Mouse (Mus musculus) layer of hippocampus, adult 2 months (tissue): ENCODE data around the gene Ryr2. TPM values are rescaled to one million over a fixed set of nuclear protein-coding genes. Genes with fewer than 3 reads are reported as not detected.
A peak's percentile ranks its signal among the peaks of the same experiment; 100 is the strongest.

Experiments
- DNase-seq, 2 experiments: peaks; one replicate each; pipeline ENCODE4 v3.0.0; 2022; ENCODE audit warnings: low spot score in 2 of 2
- H3K27ac ChIP-seq: fragments of 200-600 bp; 2 replicates; pipeline ENCODE4 v1.8.1; 2022
- H3K4me3 ChIP-seq: fragments of 200-600 bp; 2 replicates; pipeline ENCODE4 v1.8.1; 2022; ENCODE audit warnings: mild to moderate bottlenecking
- CTCF ChIP-seq: fragments of 200-600 bp; conservative IDR thresholded peaks from 2 replicates; pipeline ENCODE4 v1.8.1; 2022; ENCODE audit warnings: antibody characterized with exemption, mild to moderate bottlenecking, moderate library complexity
- total RNA-seq, 2 experiments: library from RNA; stranded (reverse); gene quantifications; 2 replicates each; pipeline ENCODE4 v1.2.3; 2021

The Ryr2 gene
- total RNA-seq, 2 experiments from 2014 or later, result 251 to 264 TPM

- DNase-seq, result no peak
- TF ChIP-seq CTCF, result no peak
- Histone ChIP-seq H3K4me3 (no peak overlapping the region), H3K27ac (peak overlapping the region; percentile 78)
Observed at GRCm38 (mm10) chr13:12083443-12084111, 23.2 kb downstream of the Ryr2 start.

- H3K27ac ChIP-seq, result peak overlapping the region; percentile 33; the same call in 1 of the 2 replicates
- H3K4me3 ChIP-seq, result no peak overlapping the region
- no peak for DNase-seq
- TF ChIP-seq CTCF, result no peak
Observed at GRCm38 (mm10) chr13:12080590-12080989, 26.2 kb downstream of the Ryr2 start.

DNA sequence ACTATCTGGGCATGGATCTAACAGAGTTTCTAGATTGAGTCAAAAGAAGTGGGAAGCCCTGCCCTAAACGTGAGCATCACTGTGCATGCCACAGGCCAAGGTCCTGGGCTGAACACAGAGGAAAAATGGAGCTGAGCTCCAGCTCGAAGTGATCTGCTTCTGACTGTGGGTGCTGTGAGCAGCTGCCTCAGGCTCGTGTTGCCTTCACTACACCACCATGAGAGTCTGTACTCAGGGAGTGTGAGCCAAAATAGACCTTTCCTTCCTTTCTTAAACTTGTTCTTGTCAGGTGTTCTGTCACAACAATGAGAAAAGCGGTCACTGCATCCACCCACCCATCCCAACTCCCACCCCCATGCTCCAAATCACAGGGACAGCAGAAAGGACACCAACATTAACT, 27.2 kb downstream of the Ryr2 start:
- H3K27ac ChIP-seq, result peak overlapping the region; percentile 33; the same call in 1 of the 2 replicates

DNA sequence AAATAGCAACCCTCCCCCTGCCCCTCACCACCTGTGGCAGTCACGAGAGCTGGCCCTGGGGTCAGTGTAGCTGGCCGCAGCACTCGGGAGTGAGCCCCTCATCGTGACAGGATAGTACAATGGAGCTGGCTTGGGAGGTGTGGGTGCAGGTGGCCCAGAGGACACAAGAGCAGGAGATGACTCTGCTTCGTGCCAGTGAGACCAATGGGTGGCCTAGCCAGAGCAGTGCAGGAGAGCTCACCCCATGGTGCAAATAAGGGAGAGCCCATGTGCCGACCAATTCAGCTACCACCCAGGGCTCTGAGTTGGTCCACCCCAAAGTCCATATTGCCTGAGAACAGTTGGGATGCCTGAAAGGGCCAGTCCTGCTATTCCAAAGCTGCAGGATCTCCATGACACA, 31.8 kb downstream of the Ryr2 start:
- Histone ChIP-seq H3K4me3 (no peak overlapping the region), H3K27ac (no peak overlapping the region)
- TF ChIP-seq CTCF, result no peak
- no peak for DNase-seq

More for the DNA sequence above, 27.2 kb downstream of the Ryr2 start:
- no peak overlapping the region for H3K4me3 ChIP-seq
- no peak for TF ChIP-seq CTCF
- DNase-seq, result no peak

DNA sequence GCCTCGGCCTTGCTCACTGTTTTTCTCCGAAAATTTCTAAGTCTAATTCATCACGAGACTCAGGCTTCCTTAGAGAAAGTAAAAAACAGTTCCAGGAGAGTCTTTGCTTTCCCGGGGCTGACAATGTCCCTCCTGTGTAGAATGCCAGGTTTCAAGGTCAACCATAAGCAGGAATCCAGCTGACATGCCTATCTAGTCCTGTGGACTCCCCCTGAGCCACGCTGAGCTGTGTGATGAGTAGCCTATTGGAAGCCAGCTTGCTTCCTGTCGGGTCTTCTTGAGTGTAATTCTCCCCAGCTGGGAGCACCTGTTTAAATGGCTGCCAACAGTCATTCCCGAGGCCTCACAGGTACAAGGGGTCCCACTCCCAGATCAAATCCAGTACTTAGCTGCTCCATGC, 34.2 kb downstream of the Ryr2 start:
- TF ChIP-seq CTCF, result no peak
- no peak overlapping the region for H3K4me3 ChIP-seq
- peak overlapping the region; percentile 32 for H3K27ac ChIP-seq
- no peak for DNase-seq

- Histone ChIP-seq H3K4me3 (no peak overlapping the region), H3K27ac (peak overlapping the region; percentile 32; the same call in 1 of the 2 replicates)
- no peak for DNase-seq
- TF ChIP-seq CTCF, result no peak
Observed at GRCm38 (mm10) chr13:12072112-12072511, 34.6 kb downstream of the Ryr2 start.

GRCm38 (mm10) chr13:12070157-12071129, 36.3 kb downstream of the Ryr2 start:
- TF ChIP-seq CTCF, result peak; percentile 32
- no peak for DNase-seq
- H3K27ac ChIP-seq, result 0 out of 2 replicates have a peak overlapping the region, but pooled peaks have one; percentile 15

DNA sequence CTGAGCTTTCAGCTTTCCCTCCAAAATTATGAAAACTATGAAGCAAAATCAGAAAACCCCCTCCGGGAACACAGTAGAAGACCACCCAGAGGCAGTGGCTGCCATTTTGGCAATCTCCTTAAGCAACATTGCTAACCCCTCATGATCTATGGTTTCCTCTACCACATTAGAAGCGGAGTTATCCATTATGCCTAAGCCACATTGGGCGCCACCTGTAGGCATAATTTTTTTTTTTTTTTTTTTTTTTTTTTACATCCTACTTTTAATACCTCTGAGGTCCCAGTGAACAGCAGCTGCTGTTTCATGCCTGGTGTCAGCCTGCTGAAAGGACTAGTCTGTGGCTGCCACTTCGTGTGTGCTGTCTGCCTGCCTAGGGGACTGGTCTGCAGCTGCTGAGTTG, 42.2 kb downstream of the Ryr2 start:
- 0 out of 2 replicates have a peak overlapping the region, but pooled peaks have one; percentile 32 for H3K27ac ChIP-seq
- DNase-seq, result no peak
- TF ChIP-seq CTCF, result no peak; the same call in 1 of the 2 replicates
- no peak overlapping the region for H3K4me3 ChIP-seq

More at GRCm38 (mm10) chr13:12070157-12071129, 36.3 kb downstream of the Ryr2 start:
- H3K4me3 ChIP-seq, result no peak overlapping the region

DNA sequence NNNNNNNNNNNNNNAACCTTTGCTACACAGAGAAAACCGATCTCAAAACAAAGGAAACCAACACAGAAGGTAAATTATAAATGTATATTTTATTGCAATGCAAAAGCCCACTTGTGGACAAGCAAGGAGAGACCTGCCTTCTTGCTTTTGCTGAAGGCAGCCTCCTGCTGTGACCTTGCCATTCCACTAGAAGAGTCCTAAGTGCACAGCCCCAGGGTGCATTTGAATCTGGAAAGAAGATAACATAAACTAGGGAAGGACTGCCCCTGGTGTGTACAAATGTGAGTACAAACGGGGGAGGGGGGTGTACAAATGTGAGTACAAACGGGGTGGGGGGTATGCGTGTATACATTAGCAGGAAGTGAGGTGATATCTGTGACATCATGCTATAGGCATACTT, 43.2 kb downstream of the Ryr2 start:
- DNase-seq, result no peak
- TF ChIP-seq CTCF, result no peak
- Histone ChIP-seq H3K27ac (no peak overlapping the region), H3K4me3 (no peak overlapping the region)

DNA sequence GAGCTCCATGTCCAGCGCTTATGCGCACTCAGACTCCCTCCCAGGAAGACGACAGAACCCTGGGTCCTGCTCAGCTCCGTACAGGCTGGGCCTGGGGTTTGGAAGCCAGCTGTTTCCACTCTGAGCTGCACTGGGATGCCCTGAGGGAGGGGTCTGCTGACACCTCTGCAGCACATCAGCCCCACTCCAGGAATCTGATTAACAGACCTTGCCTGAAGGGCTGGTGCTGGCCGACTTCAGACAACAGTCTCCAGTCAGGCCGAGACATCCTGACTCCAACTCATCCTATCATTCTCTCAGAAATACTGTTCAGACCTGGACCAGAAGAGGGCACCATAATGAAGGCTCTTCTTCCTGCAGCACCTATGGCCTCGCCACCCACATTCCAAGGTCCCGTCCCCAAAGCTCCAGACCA, 49.4 kb downstream of the Ryr2 start:
- TF ChIP-seq CTCF, result peak; percentile 66
- H3K27ac ChIP-seq, result peak overlapping the region; percentile 82
- H3K4me3 ChIP-seq, result no peak overlapping the region
- DNase-seq, result no peak

- no peak for TF ChIP-seq CTCF
- Histone ChIP-seq H3K27ac (peak overlapping the region; percentile 82), H3K4me3 (no peak overlapping the region)
- DNase-seq, result peak; percentile 55 to 56
Observed at GRCm38 (mm10) chr13:12055913-12056312, 50.8 kb downstream of the Ryr2 start.

DNA sequence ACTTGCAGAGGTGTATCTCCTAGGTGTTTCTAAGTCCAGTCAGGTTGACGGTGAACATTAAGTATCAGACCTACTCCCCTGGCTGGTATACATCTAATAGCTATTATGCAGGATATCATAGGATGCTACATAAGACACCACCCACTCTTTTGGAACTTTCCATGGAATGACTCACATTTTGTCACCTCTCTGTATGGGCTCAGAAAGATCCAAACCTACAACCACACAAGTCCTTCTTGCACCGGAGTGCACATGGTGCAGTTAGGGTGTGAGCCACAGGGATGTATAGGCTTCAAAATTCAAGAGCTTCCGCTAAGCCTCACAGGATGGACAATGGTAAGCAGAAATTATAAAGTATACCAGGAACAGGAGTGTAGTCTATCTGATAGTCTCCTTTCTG, 52.8 kb downstream of the Ryr2 start:
- TF ChIP-seq CTCF, result no peak
- peak overlapping the region; percentile 82; the same call in 1 of the 2 replicates for H3K27ac ChIP-seq
- H3K4me3 ChIP-seq, result no peak overlapping the region
- no peak for DNase-seq

GRCm38 (mm10) chr13:12050809-12051208, 55.9 kb downstream of the Ryr2 start:
- no peak for DNase-seq
- H3K27ac ChIP-seq, result no peak overlapping the region
- TF ChIP-seq CTCF, result no peak
- H3K4me3 ChIP-seq, result no peak overlapping the region

DNA sequence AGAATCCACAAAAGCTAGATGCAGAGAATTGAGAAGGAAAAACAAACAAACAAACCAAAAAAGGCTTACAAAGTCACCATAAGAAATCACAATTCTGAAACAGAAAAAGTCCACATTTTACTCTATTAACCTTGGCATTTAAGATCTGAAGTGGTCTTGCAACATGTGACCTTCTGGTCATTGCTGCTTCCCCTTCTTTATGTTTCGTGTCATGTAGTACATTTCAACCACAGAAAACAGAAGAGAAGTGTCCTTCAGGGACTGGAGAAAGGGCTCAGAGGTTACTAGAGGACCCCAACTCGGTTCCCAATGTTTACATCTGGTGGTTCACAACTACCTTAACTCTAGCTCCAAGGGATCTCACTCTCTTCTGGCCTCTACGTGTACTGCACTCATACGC, 59.7 kb downstream of the Ryr2 start:
- H3K27ac ChIP-seq, result no peak overlapping the region
- TF ChIP-seq CTCF, result no peak

More for the DNA sequence above, 59.7 kb downstream of the Ryr2 start:
- no peak for DNase-seq
- H3K4me3 ChIP-seq, result no peak overlapping the region
